Mouse (Mus musculus) liver, embryonic 12.5 days (tissue): ENCODE measurements around the gene Zfp119b. TPM values are rescaled to one million over a fixed set of nuclear protein-coding genes. Genes with fewer than 3 reads are reported as not detected.
"Not testable (repeated sequence)": the region's sequence is repeated elsewhere in the genome, so short reads cannot be mapped to it uniquely, and the experiment has no call there.

Source experiments
- ATAC-seq: fragments of 200-750 bp; cut with Nextera tagmentation; 2 replicates; pipeline ENCODE4 v1.8.0; 2017; ENCODE audit warnings: moderate number of reproducible peaks, mild to moderate bottlenecking, moderate library complexity
- H3K27ac ChIP-seq: fragments of 300-500 bp; sonication (generic); 2 replicates; pipeline ENCODE4 v1.5.1; 2016; ENCODE audit warnings: mild to moderate bottlenecking
- H3K27me3 ChIP-seq: fragments of 300-500 bp; sonication (generic); replicated peaks from 2 replicates; pipeline ENCODE4 v1.6.1; 2016; ENCODE audit warnings: mild to moderate bottlenecking, moderate library complexity
- H3K36me3 ChIP-seq: fragments of 300-500 bp; sonication (generic); 2 replicates; pipeline ENCODE4 v1.6.1; 2016; ENCODE audit warnings: mild to moderate bottlenecking, moderate library complexity
- H3K4me1 ChIP-seq: fragments of 300-500 bp; sonication (generic); 2 replicates; pipeline ENCODE4 v1.6.1; 2016
- H3K4me2 ChIP-seq: fragments of 300-500 bp; sonication (generic); 2 replicates; pipeline ENCODE4 v1.6.1; 2016; ENCODE audit warnings: mild to moderate bottlenecking, moderate library complexity
- H3K4me3 ChIP-seq: fragments of 300-500 bp; sonication (generic); 2 replicates; pipeline ENCODE4 v1.5.1; 2016; ENCODE audit warnings: mild to moderate bottlenecking, moderate library complexity
- H3K9ac ChIP-seq: fragments of 300-500 bp; sonication (generic); 2 replicates; pipeline ENCODE4 v1.6.1; 2016; ENCODE audit warnings: mild to moderate bottlenecking, moderate library complexity
- H3K9me3 ChIP-seq: fragments of 300-500 bp; sonication (generic); replicated peaks from 2 replicates; pipeline ENCODE4 v1.6.1; 2016; ENCODE audit warnings: mild to moderate bottlenecking, moderate library complexity
- WGBS: fragments of 180-500 bp; shearing (Covaris S2); methylation state at CpG from one replicate; pipeline ENCODE4 v1.1.7; 2016; ENCODE audit not compliant: insufficient replicate concordance; 5-methylcytosine and 5-hydroxymethylcytosine counted together
- polyA plus RNA-seq: library from polyadenylated mRNA; unstranded; fragments of >200 nt; fragmentation: Nextera tagmentation; extraction: Ambion mirVana; gene quantifications from 2 replicates; pipeline ENCODE4 v1.2.1, GENCODE M21; 2016

Zfp119b gene
- polyA plus RNA-seq, 1 experiment from 2014 or later, result 2.5 TPM

GRCm38 (mm10) chr17:55931553-55932502 is 17.5 kb downstream of the Zfp119b start:
- Histone ChIP-seq H3K27ac (peak overlapping the region; percentile 94), H3K9ac (peak overlapping the region; percentile 80), H3K36me3 (peaks cover 25% of the 10 kb centered on the region), H3K4me1 (peaks cover 40% of the 10 kb centered on the region), H3K4me2 (peak overlapping the region; percentile 89), H3K9me3 (no peaks in the 10 kb centered on the region; the same call in 1 of the 2 replicates), H3K4me3 (peak overlapping the region; percentile 70), H3K27me3 (no peaks in the 10 kb centered on the region)
- peak; percentile 86 for ATAC-seq
- WGBS, result 1% methylated on average over 33 of the region's 33 CpGs

- H3K4me3 ChIP-seq, result no peak overlapping the region
- no peak overlapping the region for H3K4me2 ChIP-seq
- H3K9me3 ChIP-seq, result no peaks in the 10 kb centered on the region
- no peak overlapping the region for H3K27ac ChIP-seq
- ATAC-seq, result no peak
- no peaks in the 10 kb centered on the region for H3K36me3 ChIP-seq
- peaks cover 6% of the 10 kb centered on the region; the same call in 1 of the 2 replicates for H3K4me1 ChIP-seq
- H3K9ac ChIP-seq, result no peak overlapping the region
- no peaks in the 10 kb centered on the region for H3K27me3 ChIP-seq
These were observed 42.6 kb downstream of the Zfp119b start for GRCm38 (mm10) chr17:55906669-55907068.

- Histone ChIP-seq H3K36me3 (no peaks in the 10 kb centered on the region), H3K27me3 (no peaks in the 10 kb centered on the region), H3K4me1 (peaks cover 6% of the 10 kb centered on the region; the same call in 1 of the 2 replicates), H3K4me3 (no peak overlapping the region), H3K9ac (no peak overlapping the region), H3K4me2 (no peak overlapping the region), H3K9me3 (no peaks in the 10 kb centered on the region), H3K27ac (no peak overlapping the region)
- 67% methylated on average over 6 of the region's 6 CpGs for WGBS
- ATAC-seq, result no peak
These were observed 45.2 kb downstream of the Zfp119b start for GRCm38 (mm10) chr17:55904131-55904530.

- 59% methylated on average over 1 of the region's 1 CpGs for WGBS
- ATAC-seq, result no peak
- H3K4me1 ChIP-seq, result peaks cover 6% of the 10 kb centered on the region; the same call in 1 of the 2 replicates
These were observed 45.6 kb downstream of the Zfp119b start for GRCm38 (mm10) chr17:55903687-55904086.

GRCm38 (mm10) chr17:55903087-55903486 is 46.2 kb downstream of the Zfp119b start:
- 52% methylated on average over 2 of the region's 2 CpGs for WGBS
- H3K27me3 ChIP-seq, result no peaks in the 10 kb centered on the region
- peaks cover 6% of the 10 kb centered on the region; the same call in 1 of the 2 replicates for H3K4me1 ChIP-seq
- no peak overlapping the region for H3K4me2 ChIP-seq
- peaks cover 5% of the 10 kb centered on the region for H3K36me3 ChIP-seq
- H3K27ac ChIP-seq, result no peak overlapping the region
- H3K4me3 ChIP-seq, result no peak overlapping the region
- no peak overlapping the region for H3K9ac ChIP-seq
- ATAC-seq, result no peak
- 0 out of 2 replicates have a peak, but pooled peaks cover 5% of the 10 kb centered on the region for H3K9me3 ChIP-seq

More at GRCm38 (mm10) chr17:55903687-55904086, 45.6 kb downstream of the Zfp119b start:
- no peaks in the 10 kb centered on the region for H3K9me3 ChIP-seq
- no peaks in the 10 kb centered on the region for H3K36me3 ChIP-seq
- no peak overlapping the region for H3K9ac ChIP-seq
- H3K4me2 ChIP-seq, result no peak overlapping the region
- no peak overlapping the region for H3K4me3 ChIP-seq
- H3K27me3 ChIP-seq, result no peaks in the 10 kb centered on the region
- H3K27ac ChIP-seq, result no peak overlapping the region

- H3K4me3 ChIP-seq, result peak overlapping the region; percentile 63
- peak overlapping the region; percentile 80 for H3K27ac ChIP-seq
- H3K36me3 ChIP-seq, result peaks cover 22% of the 10 kb centered on the region
- peaks cover 10% of the 10 kb centered on the region for H3K27me3 ChIP-seq
- H3K9ac ChIP-seq, result peak overlapping the region; percentile 65
- WGBS, result 12% methylated on average over 6 of the region's 8 CpGs
- H3K4me1 ChIP-seq, result peaks cover 13% of the 10 kb centered on the region
- ATAC-seq, H3K9me3 ChIP-seq: not testable (repeated sequence)
- peak overlapping the region; percentile 70 for H3K4me2 ChIP-seq
These were observed 56.8 kb downstream of the Zfp119b start for GRCm38 (mm10) chr17:55892406-55892955.

Other genes starting within 250 kb of the Zfp119b start
- 6.0 and 7.2 TPM in 2 replicates for gene Pot1b, start 236.9 kb downstream of the Zfp119b start, polyA plus RNA-seq
- 0.75 and 1.1 TPM in 2 replicates for gene Adgre4, start 199.5 kb downstream of the Zfp119b start, polyA plus RNA-seq
- gene Zfp119a, start 70.6 kb downstream of the Zfp119b start, polyA plus RNA-seq, result 3.0 and 3.3 TPM in 2 replicates
- 8.3 and 9.8 TPM in 2 replicates for gene Zfp959, start 57.4 kb downstream of the Zfp119b start, polyA plus RNA-seq
- 4.5 and 5.4 TPM in 2 replicates for gene Ebi3, start 3.1 kb upstream of the Zfp119b start, polyA plus RNA-seq
- gene Yju2, start 9.6 kb upstream of the Zfp119b start, polyA plus RNA-seq, result 14.6 and 15.6 TPM in 2 replicates
- gene Shd, start 21.0 kb upstream of the Zfp119b start, polyA plus RNA-seq, result 0.81 and 0.95 TPM in 2 replicates
- gene Fsd1, start 37.0 kb upstream of the Zfp119b start, polyA plus RNA-seq, result 1.7 and 2.3 TPM in 2 replicates
- gene Stap2, start 56.1 kb upstream of the Zfp119b start, polyA plus RNA-seq, result 1.8 and 2.1 TPM in 2 replicates
- gene Mpnd, start 56.2 kb upstream of the Zfp119b start, polyA plus RNA-seq, result 27.4 and 29.1 TPM in 2 replicates
- gene Sh3gl1, start 87.1 kb upstream of the Zfp119b start, polyA plus RNA-seq, result 66.4 and 67.9 TPM in 2 replicates
- gene Chaf1a, start 90.9 kb upstream of the Zfp119b start, polyA plus RNA-seq, result 34.3 and 37.6 TPM in 2 replicates
- gene Ubxn6, start 125.5 kb upstream of the Zfp119b start, polyA plus RNA-seq, result 15.8 and 17.9 TPM in 2 replicates
- 86.7 and 89.4 TPM in 2 replicates for gene Hdgfl2, start 130.1 kb upstream of the Zfp119b start, polyA plus RNA-seq
- gene Plin4, start 160.3 kb upstream of the Zfp119b start, polyA plus RNA-seq, result 0.05 and 0.06 TPM in 2 replicates
- 0.25 and 0.38 TPM in 2 replicates for gene Plin5, start 168.1 kb upstream of the Zfp119b start, polyA plus RNA-seq
- 0.27 and 0.48 TPM in 2 replicates for gene Lrg1, start 172.5 kb upstream of the Zfp119b start, polyA plus RNA-seq
- 1.5 and 1.7 TPM in 2 replicates for gene Sema6b, start 190.8 kb upstream of the Zfp119b start, polyA plus RNA-seq
- 3.7 TPM in 2 replicates for gene Tnfaip8l1, start 213.0 kb upstream of the Zfp119b start, polyA plus RNA-seq
- 66.2 and 71.0 TPM in 2 replicates for gene Mydgf, start 234.4 kb upstream of the Zfp119b start, polyA plus RNA-seq